Mouse (Mus musculus) cerebellum, adult 2 months (tissue): Measurements from ENCODE around the gene Cwh43.

Source experiments
- CTCF ChIP-seq: fragments of 200-500 bp; IDR thresholded peaks from 2 replicates; pipeline ENCODE4 v1.5.1; 2011; ENCODE audit warnings: low read depth, mild to moderate bottlenecking, control low read depth, low read length, moderate library complexity, borderline replicate concordance; ENCODE audit not compliant: insufficient read depth
- POLR2A ChIP-seq: fragments of 200-500 bp; IDR thresholded peaks from 2 replicates; pipeline ENCODE4 v1.6.1; 2011; ENCODE audit warnings: low read length, control low read depth, borderline replicate concordance; ENCODE audit not compliant: insufficient read depth

- TF ChIP-seq CTCF (no peak), POLR2A (no peak)
These were observed 62.9 kb downstream of the Cwh43 start for GRCm38 (mm10) chr5:73468462-73469433.
